Comparison of ENCODE assay signal across 8 mouse cellular contexts in the genomic region with DNA sequence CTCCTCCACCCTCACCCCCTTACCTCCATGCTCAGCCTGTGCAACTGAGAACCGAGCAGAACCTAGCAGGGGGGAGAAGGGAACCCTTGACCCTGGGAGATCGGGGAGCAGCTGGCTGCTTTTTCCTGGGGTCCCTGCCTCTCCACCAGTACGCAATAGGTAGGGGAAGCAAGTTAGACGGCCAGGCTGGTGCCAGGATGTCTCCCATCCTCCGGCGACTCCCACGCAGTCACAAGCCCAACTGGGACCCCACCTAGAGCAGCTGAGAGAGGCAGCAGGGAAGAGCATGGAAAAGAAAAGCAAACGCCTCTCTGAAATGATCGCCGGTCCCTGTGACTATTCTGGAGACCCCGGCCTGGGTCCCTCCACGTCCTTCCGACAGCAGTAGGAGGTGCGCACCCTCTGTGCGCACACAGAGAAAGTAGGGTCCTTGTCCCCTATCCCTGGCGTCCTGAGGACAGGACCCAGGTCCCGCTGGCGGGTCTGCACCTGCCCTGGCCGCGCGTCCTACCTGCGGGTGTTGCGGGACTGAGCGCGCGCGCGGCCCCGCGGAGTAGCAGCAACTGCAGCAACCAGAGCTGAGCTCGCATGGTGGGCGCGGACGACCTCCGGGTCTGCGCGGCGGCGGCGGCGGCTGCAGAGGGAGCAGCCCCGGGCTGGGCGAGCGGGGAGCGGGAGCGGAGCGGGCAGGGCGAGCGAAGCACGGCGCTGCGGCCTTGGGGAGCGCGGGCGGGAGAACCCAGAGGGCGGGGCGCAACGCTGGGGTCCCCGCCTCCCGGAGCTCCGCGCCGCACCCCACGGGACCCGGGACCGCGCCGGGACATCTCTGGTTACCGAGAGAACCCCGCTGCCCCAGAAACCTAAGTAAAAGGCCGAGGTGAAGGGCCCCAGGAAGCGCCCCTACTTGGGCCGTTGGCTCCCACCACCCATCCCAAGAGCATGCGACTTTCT. TPM values are rescaled to one million over a fixed set of nuclear protein-coding genes. Genes with fewer than 3 reads are reported as not detected.
A peak's percentile ranks its signal among the peaks of the same experiment; 100 is the strongest.
DNase-seq lines count a peak whose midpoint lies in the region; ATAC-seq lines count a peak whose summit lies in the region.

TSS of gene Plxdc1 (minus strand) at position 718 of the 951 bp plus-strand sequence.

- no peak within 1 kb of the TSS for H3K27ac ChIP-seq in forebrain, embryonic 15.5 days (replicated peaks)
- no peak within 1 kb of the TSS for H3K27ac ChIP-seq in kidney, embryonic 16.5 days (ENCODE audit: low read length)

- H3K27me3 ChIP-seq in forebrain, embryonic 15.5 days = peaks cover 30% of the 10 kb centered on the region
- H3K27me3 ChIP-seq in kidney, embryonic 16.5 days (ENCODE audit: insufficient read depth, low read length) = peaks cover 19% of the 10 kb centered on the region

- peak; percentile 34 to 53 for DNase-seq in layer of hippocampus, postnatal 10 days (ENCODE audit: low spot score in 2 of 2)
- no peak for DNase-seq in layer of hippocampus, adult 9-11 months
- peak; percentile 34 for DNase-seq in adrenal gland, adult 8-10 months
- peak; percentile 75 for DNase-seq in testis, postnatal 10 days (ENCODE audit: low spot score)
- DNase-seq in gastrocnemius, adult 18-20 months (ENCODE audit: low spot score) = no peak

- H3K9me3 ChIP-seq in forebrain, embryonic 15.5 days = no peaks in the 10 kb centered on the region
- H3K9me3 ChIP-seq in kidney, embryonic 16.5 days (ENCODE audit: low read length) = no peaks in the 10 kb centered on the region

- no peaks in the 10 kb centered on the region for H3K36me3 ChIP-seq in forebrain, embryonic 15.5 days
- H3K36me3 ChIP-seq in kidney, embryonic 16.5 days (ENCODE audit: insufficient read depth, low read length) = no peaks in the 10 kb centered on the region

- peak within 1 kb of the TSS; percentile 97 for H3K4me3 ChIP-seq in forebrain, embryonic 15.5 days
- H3K4me3 ChIP-seq in kidney, embryonic 16.5 days (ENCODE audit: low read length) = peak within 1 kb of the TSS; percentile 86

- H3K9ac ChIP-seq in forebrain, embryonic 15.5 days (replicated peaks) = peak within 1 kb of the TSS; percentile 58
- H3K9ac ChIP-seq in kidney, embryonic 16.5 days (replicated peaks; ENCODE audit: low read length) = peak within 1 kb of the TSS; percentile 56

- no peak for ATAC-seq in forebrain, embryonic 15.5 days (replicated peaks)
- no peak for ATAC-seq in kidney, embryonic 16.5 days (ENCODE audit: low FRiP score, low TSS enrichment)
- ATAC-seq in megakaryocyte, adult 5-6 weeks (ENCODE audit: poor library complexity, severe bottlenecking) = 0 out of 2 replicates have a peak, but pooled peaks have one; percentile 17

- peaks cover 36% of the 10 kb centered on the region for H3K4me1 ChIP-seq in forebrain, embryonic 15.5 days
- peaks cover 18% of the 10 kb centered on the region for H3K4me1 ChIP-seq in kidney, embryonic 16.5 days (ENCODE audit: insufficient read depth, low read length)

- WGBS in forebrain, embryonic 15.5 days = 3% methylated on average over 70 of the region's 74 CpGs
- WGBS in kidney, embryonic 16.5 days = 2% methylated on average over 54 of the region's 74 CpGs

- H3K4me2 ChIP-seq in forebrain, embryonic 15.5 days (replicated peaks) = peak within 1 kb of the TSS; percentile 82
- H3K4me2 ChIP-seq in kidney, embryonic 16.5 days (replicated peaks; ENCODE audit: low read depth, low read length) = peak within 1 kb of the TSS; percentile 75

RNA-seq across cellular contexts. Expression of gene Plxdc1, which starts in this region (rescaled TPM):
- total RNA-seq in layer of hippocampus, postnatal 10 days (2021) = 1 to 10 TPM; 6.8 to 7.1 TPM
- total RNA-seq in adrenal gland, adult 8-10 months (2022) = 10 to 100 TPM; 13.5 to 36.2 (median 24.0) TPM
- polyA plus RNA-seq in forebrain, embryonic 15.5 days (2015; fragmentation: Nextera tagmentation; extraction: Ambion mirVana) = 0.65 and 0.89 TPM in 2 replicates
- polyA plus RNA-seq in kidney, embryonic 16.5 days (2015; fragmentation: Nextera tagmentation; extraction: Ambion mirVana) = 1.8 and 2.3 TPM in 2 replicates
- 13.7 and 15.9 TPM in 2 replicates for total RNA-seq in megakaryocyte, adult 5-6 weeks (2015)
- 6.3 and 6.7 TPM in 2 replicates for total RNA-seq in megakaryocyte, adult 5-6 weeks (2017)
- 1 to 10 TPM; 2.1 to 2.6 TPM for total RNA-seq in gastrocnemius, adult 18-20 months (2021)

Comparison
In these comparisons a context has a peak if more than half of its experiments do, and no peak if none do; other contexts are left out.
1. DNase-seq: peak in layer of hippocampus, postnatal 10 days (2 of 2), adrenal gland, adult 8-10 months (single experiment) and testis, postnatal 10 days (single experiment); none in layer of hippocampus, adult 9-11 months (single experiment) and gastrocnemius, adult 18-20 months (single experiment).